Mouse (Mus musculus) megakaryocyte-erythroid progenitor cell, adult 5-6 weeks (primary cell): ENCODE results near the gene Scn5a. TPM values are rescaled to one million over a fixed set of nuclear protein-coding genes. Genes with fewer than 3 reads are reported as not detected.

Source experiments
- ATAC-seq: replicated peaks from 2 replicates; pipeline ENCODE4 v1.8.0; 2016; ENCODE audit warnings: mild to moderate bottlenecking, inconsistent platforms; ENCODE audit not compliant: severe bottlenecking, poor library complexity, low FRiP score, low TSS enrichment
- total RNA-seq, 2 experiments: library from RNA; stranded (forward) in 1 of 2; stranded (reverse) in 1 of 2; fragments of 200-1000, 215-1000 nt in 1 of 2; fragments of >200 nt in 1 of 2; fragmentation: Nextera tagmentation in 1 of 2; gene quantifications; 2 replicates each; pipeline ENCODE4 v1.2.3; 2014 to 2017

The Scn5a gene
- total RNA-seq (2014; fragmentation: Nextera tagmentation), result not detected in 2 replicates
- total RNA-seq (2017), result not detected in 2 replicates

DNA sequence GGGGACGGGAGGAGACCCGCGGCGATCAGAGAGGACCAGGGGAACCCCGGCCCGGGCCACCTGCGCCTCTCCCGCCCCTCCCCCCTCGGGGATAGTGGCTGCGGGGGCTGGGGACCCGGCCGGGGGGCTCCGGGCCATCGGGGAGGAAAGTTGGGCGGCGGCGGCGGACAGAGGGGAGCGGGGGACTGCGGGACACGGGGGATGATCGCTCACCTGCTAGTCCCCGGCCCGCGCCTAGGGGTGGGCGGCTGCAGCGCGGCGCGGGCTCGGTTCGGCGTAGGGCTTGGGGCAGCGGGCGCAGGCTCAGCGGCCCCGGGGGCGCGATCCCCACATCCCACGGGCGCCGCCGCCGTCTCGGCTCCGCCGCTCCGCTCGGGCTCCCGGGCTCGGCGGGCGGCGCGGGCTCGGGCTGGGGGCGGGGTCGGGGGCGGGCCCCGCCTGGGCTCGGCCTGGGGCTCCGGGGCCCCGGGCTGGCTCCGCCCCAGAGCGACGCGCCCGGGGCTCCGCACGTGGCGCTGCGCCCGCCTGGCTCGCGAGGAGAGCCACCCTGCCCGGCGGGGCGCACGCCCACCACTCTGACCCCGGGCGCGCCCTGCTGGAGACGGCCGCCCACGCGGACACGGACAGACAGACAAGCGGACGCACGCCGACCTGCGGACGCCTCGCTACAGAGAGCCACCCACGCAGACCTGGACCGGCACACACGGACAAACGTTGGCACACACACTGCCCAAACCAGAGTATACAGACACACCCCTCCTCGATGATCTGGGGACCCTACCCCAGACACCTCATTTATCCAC, at the start of gene Scn5a:
TSS of gene Scn5a (minus strand) at position 381 of the 803 bp plus-strand sequence.
- ATAC-seq, result no peak

DNA sequence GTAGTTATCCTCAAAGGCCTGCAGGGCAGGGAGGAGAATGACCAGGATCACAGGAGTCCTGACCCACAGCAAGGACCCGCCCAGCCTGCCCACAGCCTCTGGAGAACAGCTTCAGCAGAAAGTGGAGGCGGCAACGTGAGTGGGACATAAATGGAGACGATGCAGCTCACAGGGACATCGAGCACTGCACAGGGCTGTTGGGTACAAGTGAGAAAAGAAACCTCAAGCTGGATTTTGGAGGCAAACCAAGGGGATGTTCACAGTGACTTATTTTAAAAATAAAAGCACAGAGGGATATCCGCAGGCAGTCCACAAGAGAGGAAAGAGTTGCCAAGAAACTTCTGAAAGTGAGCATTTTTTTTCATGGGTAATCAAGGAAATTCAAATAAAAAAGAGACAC, 48.4 kb upstream of the Scn5a start:
- no peak for ATAC-seq

DNA sequence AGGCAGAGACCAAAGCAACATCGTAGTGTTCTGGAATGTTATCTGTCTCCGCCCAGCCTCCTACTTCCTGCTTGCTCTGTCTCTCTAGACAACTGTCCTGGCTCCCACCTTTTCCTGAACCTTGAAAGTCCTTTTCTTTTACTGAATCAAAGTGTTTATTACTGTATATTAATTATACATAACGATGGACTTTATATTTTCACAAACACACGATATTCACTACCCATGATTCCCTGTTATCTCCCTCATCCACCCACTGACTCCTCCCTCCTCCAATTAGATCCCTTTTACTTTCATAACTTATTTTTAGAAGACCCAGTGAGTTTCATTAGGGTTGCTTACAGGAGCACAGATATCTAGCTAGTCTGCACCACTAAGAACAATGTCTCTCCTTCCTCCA, 45.3 kb upstream of the Scn5a start:
- no peak for ATAC-seq

- no peak for ATAC-seq
Measured at GRCm38 (mm10) chr9:119614798-119615197, 36.0 kb upstream of the Scn5a start.

DNA sequence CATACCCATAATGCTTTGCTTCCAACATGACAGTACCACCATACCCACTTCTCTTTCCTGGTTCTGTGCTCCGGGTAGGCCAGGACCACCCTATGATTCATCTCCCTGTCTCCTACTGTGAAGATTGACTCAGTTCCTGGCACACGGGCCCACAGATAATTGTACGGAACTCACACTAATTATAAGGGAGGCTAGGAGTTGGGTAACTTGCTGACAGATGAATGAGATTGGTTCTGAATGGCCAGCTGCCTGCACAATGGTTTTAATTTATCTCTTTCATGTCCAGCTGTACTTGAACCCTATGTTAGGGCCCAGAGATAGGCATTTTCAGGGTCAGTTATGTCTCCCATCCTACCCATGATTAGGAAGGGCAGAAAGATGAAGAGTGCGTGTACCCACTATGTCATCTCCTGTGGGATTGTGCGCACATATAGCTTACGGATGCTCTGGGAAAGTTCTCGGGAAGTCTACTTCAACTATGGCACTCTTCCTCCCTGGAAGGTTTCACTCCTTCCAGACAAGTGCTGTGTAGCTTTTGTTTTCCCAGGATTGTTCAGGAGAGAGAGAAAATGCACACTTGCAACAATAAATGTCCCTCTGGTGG, 31.8 kb upstream of the Scn5a start:
- ATAC-seq, result no peak

GRCm38 (mm10) chr9:119606906-119607305, 28.1 kb upstream of the Scn5a start:
- no peak for ATAC-seq

GRCm38 (mm10) chr9:119604607-119605006, 25.8 kb upstream of the Scn5a start:
- no peak for ATAC-seq

DNA sequence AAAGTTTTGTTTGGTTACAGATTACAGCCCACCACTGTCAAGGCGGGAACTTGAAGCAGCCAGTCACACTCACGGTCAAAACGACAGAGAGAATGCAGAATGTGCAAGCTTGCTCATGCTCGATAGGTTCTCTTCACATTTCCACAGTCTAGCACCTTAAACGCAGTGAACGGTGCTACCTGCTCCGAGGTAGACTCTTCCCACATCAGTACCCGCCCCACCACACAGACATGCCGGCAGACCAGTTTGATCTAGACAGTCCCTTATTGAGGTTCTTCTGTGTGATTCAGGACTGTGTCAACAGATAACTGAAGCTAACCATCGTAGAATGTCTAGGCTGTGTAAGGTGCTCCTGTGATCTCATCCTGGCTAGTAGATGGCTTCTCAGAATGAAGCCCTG, 19.7 kb upstream of the Scn5a start:
- no peak for ATAC-seq

DNA sequence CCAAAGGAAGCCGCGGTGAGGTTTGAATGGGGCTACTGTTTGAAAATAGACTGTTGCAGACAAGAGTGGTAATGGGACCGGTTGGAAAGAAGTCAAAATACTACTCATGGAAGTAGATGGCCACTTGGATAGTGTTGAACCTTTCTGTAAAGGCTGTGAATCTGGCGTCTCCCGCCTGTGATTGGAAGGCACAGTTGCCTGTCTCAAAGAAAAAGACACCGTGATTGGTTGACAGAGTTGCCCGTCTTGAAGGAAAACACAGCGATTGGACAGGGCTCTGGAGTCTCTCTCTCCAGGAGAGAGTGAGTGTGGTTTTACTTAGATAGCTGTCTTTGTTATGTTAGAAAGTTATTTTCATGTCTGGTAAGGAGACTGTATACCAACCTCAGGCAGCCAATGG, 18.5 kb upstream of the Scn5a start:
- no peak for ATAC-seq

DNA sequence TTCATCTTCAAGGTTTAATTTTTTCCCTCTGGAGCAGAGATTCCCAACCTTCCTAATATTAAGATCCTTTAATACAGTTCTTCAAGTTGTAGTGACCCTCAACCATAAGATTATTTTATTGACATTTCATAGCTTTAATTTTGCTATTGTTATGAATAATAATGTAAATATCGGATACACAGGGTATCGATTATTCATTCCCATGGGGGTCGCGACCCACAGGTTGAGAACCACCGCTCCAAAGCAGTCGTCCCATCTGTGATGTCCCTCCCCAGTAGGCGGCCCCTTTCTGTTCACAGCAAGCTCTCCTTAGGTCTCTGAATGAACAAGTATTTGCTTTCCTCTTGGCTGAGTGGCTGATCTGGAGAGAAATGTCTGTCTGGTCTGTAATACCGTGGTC, 10.8 kb upstream of the Scn5a start:
- ATAC-seq, result no peak

DNA sequence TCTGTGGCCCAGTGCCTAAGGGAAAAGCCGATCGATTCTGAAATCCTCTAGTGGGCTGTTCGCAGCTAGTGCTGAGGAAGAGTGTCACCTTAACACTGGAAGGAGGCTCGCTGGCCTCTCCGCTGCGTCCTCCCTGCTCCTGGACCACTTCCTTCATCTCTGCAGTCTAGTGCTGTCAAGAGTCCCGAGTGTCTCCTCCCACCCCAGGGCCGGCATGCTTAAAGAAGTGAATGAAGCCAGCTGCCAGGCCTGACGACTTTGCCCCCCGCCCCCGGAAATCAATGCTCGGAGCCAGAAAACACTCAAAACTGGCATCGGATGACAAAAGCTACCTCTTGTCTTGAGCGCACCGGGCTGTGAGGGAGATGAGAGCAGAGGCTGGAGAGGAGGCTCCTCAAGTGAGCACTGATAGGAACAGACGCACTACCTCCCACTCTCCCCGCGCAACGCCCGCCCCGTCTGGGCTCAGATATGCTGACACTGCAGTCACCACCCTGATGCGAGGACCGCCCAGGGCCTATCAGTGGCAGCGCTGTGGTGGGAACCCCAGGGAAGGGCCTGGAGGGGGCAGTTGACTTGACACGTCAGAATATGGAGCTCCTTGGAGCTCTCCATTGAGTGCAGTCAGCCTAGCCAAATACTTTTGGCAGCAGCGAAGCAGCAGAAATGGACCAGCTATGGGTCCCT, 10.1 kb upstream of the Scn5a start:
- 0 out of 2 replicates have a peak, but pooled peaks have one; percentile 34 for ATAC-seq

DNA sequence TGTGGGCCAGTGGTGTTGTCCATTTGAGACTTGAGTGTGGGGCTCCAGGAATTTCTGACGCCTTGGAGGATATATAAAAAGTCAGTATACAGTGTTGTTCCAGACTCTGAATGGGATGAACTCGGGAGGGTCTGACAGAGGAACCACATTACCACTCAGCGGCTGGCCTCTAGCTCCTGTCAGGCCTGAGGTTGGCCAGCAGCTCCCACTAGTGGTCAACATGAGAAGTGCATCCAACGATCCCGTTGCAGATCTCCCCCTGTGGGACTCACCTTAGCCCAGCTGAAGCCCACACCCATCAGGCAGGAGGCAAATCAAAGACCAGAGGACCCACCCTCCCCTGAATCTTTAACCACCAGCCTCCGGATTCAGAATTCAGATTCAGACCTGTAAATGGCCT, 1.9 kb upstream of the Scn5a start:
- peak; percentile 83 for ATAC-seq

DNA sequence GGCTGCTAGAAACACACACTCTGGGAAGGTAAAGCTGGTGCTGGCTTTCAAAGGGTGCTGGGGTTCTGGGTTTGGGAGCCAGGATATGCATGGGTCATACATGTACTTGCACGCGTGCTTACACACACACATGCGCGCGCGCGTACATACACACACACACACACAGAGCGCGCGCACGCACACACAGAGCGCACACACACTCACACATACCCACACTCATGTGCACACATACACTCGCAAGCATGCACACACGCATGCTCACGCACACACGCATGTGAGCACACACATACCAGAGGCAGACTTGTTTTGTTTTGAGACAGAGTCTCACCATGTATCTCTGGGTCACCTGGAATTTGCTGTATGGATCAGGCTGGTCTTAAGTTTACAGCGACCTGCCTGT, 1.4 kb upstream of the Scn5a start:
- ATAC-seq, result no peak

- no peak for ATAC-seq
Measured at GRCm38 (mm10) chr9:119578311-119578635, 543 bp downstream of the Scn5a start.

DNA sequence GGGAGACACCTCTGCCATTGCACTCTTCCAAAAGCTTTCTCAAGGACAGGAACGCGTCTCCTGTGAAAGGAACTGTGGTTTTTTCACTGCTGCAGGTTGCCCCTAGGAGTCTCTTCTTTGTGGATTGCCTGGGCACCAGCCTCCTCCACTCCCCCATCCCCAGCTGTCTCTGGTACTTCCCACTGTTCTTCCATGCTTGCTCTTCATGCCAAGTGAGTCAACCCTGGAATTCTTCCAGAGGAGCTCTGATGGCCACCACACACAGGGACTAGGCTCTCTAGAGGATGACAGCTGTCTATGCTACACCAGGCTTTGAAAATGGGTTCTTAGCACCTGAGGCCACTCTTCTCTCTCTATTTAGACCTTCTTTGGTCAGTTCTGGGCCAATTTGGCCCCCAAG, 1.8 kb downstream of the Scn5a start:
- ATAC-seq, result no peak

- no peak for ATAC-seq
Measured at GRCm38 (mm10) chr9:119575732-119576131, 3.1 kb downstream of the Scn5a start.

- ATAC-seq, result no peak
Measured at GRCm38 (mm10) chr9:119574366-119574765, 4.5 kb downstream of the Scn5a start.

DNA sequence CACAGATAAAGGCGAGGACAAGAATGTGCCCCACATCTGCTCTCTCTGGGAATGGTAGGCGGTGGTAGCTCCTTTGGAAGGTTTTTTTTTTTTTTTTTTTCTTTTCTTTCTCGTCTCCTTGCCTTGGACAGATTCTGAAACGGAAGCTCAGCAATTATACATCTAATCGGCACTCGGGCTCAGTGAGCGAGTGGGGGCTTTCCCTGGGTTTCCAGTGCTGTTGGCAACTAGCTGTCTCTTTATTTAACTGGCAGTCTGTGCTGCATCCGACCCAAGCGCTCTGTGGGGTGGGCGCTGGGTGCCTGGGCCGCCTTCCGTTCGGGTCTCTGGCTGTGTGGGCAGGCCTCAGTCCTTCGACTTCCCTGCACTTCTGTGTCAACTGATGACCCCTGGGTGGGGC, 5.8 kb downstream of the Scn5a start:
- ATAC-seq, result no peak

GRCm38 (mm10) chr9:119571411-119571888, 7.4 kb downstream of the Scn5a start:
- no peak for ATAC-seq

GRCm38 (mm10) chr9:119570652-119571051, 8.2 kb downstream of the Scn5a start:
- no peak for ATAC-seq

- no peak for ATAC-seq
Measured at GRCm38 (mm10) chr9:119568732-119569131, 10.1 kb downstream of the Scn5a start.
